Comparison of ENCODE assay signal across 8 mouse cellular contexts in the genomic region with DNA sequence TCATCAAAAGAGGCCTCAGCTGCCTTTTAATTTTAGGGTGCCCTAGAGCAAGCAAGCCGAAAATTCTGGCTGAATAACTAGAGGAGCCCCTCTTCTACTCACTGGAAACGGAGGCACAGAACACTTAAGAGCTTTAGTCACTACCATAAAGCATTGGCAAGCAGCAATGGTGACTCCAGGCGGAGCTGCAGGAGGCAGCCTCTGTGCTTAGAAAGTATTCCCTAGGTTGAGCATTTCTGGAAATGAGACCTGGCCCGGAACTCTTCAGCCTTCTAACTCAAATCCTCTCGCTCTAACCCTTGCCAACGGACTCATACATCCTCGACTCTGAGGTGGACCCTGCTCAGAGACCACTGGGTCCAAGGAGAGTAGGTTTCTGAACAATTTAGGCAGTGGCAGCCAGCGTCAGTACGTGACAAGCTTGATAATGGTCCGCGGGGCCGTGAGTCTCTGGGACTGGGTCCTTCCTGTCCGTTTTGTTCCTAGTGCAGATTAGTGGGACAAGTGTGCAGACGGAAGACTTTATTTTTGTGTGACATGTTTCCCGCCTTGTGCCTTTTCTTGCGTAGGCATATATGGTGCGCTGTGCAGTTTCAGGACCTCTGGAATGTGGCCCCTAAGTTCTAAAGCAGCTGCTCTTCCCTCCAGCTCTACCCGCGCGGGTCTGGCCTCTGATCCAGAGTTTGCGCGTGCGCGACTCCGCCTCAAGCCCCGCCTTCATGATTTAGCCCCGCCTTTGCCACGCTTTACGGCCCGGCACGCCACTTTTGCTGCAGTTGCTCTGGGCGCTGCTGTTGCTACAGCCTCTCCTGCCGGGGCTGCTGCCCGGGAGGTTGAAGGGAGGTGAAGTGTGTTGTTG. TPM values are rescaled to one million over a fixed set of nuclear protein-coding genes. Genes with fewer than 3 reads are reported as not detected.
DNase-seq lines count a peak whose midpoint lies in the region; ATAC-seq lines count a peak whose summit lies in the region.

A gene (plus strand): TSS at position 733 of the 859 bp plus-strand sequence.

- H3K4me3 ChIP-seq in hindbrain, embryonic 16.5 days (ENCODE audit: low read length), result peak within 1 kb of the TSS; percentile 99
- H3K4me3 ChIP-seq in macrophage (ENCODE audit: inconsistent target), result peak within 1 kb of the TSS; percentile 94

- no peaks in the 10 kb centered on the region for H3K9me3 ChIP-seq in hindbrain, embryonic 16.5 days (ENCODE audit: control insufficient read depth, low read length)

- no peaks in the 10 kb centered on the region for H3K27me3 ChIP-seq in hindbrain, embryonic 16.5 days (replicated peaks; ENCODE audit: control insufficient read depth, insufficient read depth, low read length)

- H3K9ac ChIP-seq in hindbrain, embryonic 16.5 days (ENCODE audit: low read depth, low read length), result peak within 1 kb of the TSS; percentile 95

- H3K4me2 ChIP-seq in hindbrain, embryonic 16.5 days (ENCODE audit: low read length), result peak within 1 kb of the TSS; percentile 94

- DNase-seq in T-cell, adult 2 months (ENCODE audit: low spot score), result peak; percentile 92
- peak; percentile 95 to 96 for DNase-seq in cerebellum, postnatal 36 days
- DNase-seq in gastrocnemius, adult 18-20 months (ENCODE audit: low spot score), result peak; percentile 96
- peak; percentile 95 to 97 for DNase-seq in left cerebral cortex, adult 18-20 months (ENCODE audit: low spot score in 2 of 2)
- peak; percentile 95 for DNase-seq in right cerebral cortex, adult 18-20 months
- DNase-seq in urinary bladder, postnatal 10 days (ENCODE audit: low spot score), result peak; percentile 78

- H3K4me1 ChIP-seq in hindbrain, embryonic 16.5 days (ENCODE audit: control insufficient read depth, insufficient read depth, low read depth, low read length), result peaks cover 18% of the 10 kb centered on the region

- H3K27ac ChIP-seq in hindbrain, embryonic 16.5 days (ENCODE audit: low read depth, low read length), result peak within 1 kb of the TSS; percentile 85
- H3K27ac ChIP-seq in macrophage, result peak within 1 kb of the TSS; percentile 52

- no peaks in the 10 kb centered on the region for H3K36me3 ChIP-seq in hindbrain, embryonic 16.5 days (ENCODE audit: control insufficient read depth, insufficient read depth, low read length)
- H3K36me3 ChIP-seq in macrophage (ENCODE audit: inconsistent target), result no peaks in the 10 kb centered on the region

- H3K79me2 ChIP-seq in macrophage (ENCODE audit: inconsistent target), result peaks cover 44% of the 10 kb centered on the region

- peak; percentile 96 for ATAC-seq in hindbrain, embryonic 16.5 days

- WGBS in hindbrain, embryonic 16.5 days, result 2% methylated on average over 34 of the region's 34 CpGs
- WGBS in macrophage (ENCODE audit: missing documents), result 6% methylated on average over 32 of the region's 34 CpGs

RNA-seq across cellular contexts. Expression of the gene that starts here (rescaled TPM):
- 10 to 100 TPM; 39.5 to 47.6 TPM for total RNA-seq in gastrocnemius, adult 18-20 months (2021)
- 27.9 and 31.7 TPM in 2 replicates for polyA plus RNA-seq in hindbrain, embryonic 16.5 days (2015; fragmentation: Nextera tagmentation; extraction: Ambion mirVana)
- 10 to 100 TPM; 37.0 to 40.0 TPM for total RNA-seq in left cerebral cortex, adult 18-20 months (2021)
- 10 to 100 TPM; 12.5 to 66.8 (median 40.9) TPM for total RNA-seq in macrophage (2018; cell fraction: chromatin; rRNA removed)
- total RNA-seq in macrophage (2018; cell fraction: cytosol; rRNA removed), result 10 to 100 TPM in 25 of 26 experiments, 1 to 10 TPM in 1; 9.8 to 26.8 (median 19.0) TPM
- 10 to 100 TPM; 14.2 to 65.6 (median 26.7) TPM for total RNA-seq in macrophage (2018; cell fraction: nucleus; rRNA removed)
- 15.2 to 26.7 TPM (median 16.3 TPM) in 3 replicates for polyA plus RNA-seq in macrophage (2018)

Comparison
In these comparisons a context has a peak if more than half of its experiments do, and no peak if none do; other contexts are left out.
1. Peak in every context shown above with its lines: DNase-seq, ATAC-seq, H3K4me3 ChIP-seq and H3K27ac ChIP-seq.